Mouse (Mus musculus): ENCODE data around the gene Rbfox2. TPM values are rescaled to one million over a fixed set of nuclear protein-coding genes. Genes with fewer than 3 reads are reported as not detected.

Gene Rbfox2
- polyA plus RNA-seq, 1 experiment from 2014 or later: 97.4 TPM

DNA sequence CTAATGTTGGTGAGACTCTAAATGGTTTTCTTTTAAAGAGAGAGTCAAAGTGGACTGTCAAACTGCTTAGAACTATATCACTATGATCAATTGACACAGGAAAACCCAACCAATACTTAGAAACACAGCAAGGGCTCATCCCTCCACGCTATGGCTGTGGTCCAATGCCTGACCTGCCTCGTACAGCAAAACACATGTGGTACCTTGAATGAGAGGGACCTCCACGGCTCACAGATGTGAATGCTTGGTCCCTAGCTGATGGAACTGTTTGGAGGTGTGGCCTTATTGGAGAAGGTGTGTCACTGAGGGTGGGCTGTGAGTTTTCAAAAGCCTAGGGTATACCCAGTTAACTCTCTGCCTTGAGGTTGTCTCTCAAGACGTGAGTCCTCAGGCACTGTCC is 159.9 kb downstream of the Rbfox2 start:
- Histone ChIP-seq H3K4me3 (ENCODE audit: low read depth, low read length) (no peak overlapping the region), H3K27me3 (replicated peaks; ENCODE audit: control insufficient read depth, insufficient read depth, low read length) (no peaks in the 10 kb centered on the region), H3K9me3 (ENCODE audit: control insufficient read depth, low read length) (no peaks in the 10 kb centered on the region), H3K27ac (replicated peaks; ENCODE audit: low read depth, low read length) (no peak overlapping the region), H3K36me3 (ENCODE audit: control insufficient read depth, insufficient read depth, low read length) (peaks cover 9% of the 10 kb centered on the region; the same call in 1 of the 2 replicates), H3K4me2 (ENCODE audit: low read depth, low read length) (no peak overlapping the region), H3K9ac (ENCODE audit: low read depth, low read length) (no peak overlapping the region), H3K4me1 (ENCODE audit: control insufficient read depth, insufficient read depth, low read length) (peaks cover 32% of the 10 kb centered on the region)
- DNase-seq (ENCODE audit: low spot score) (no peak), ATAC-seq (ENCODE audit: low read depth) (no peak)
- 65% methylated on average over 4 of the region's 4 CpGs for WGBS

DNA sequence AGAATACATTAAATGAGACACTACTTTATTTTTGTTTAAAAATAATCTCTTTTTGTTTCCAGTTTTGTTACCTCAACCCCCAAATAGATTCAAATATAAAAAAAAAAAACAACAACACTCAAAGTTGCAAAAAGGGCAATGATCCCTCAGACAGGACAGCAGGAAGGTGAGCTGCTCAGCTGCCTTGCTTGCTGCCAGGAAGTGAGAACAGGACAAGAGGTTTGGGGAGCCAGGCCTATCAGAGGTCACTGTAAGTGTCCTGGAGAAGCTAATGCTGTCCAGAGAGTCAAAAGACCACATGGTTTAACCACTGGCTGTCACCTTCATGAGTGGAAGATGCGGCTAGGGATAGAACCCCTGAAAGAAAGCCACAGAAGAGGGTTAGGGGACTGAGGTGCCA is 161.8 kb downstream of the Rbfox2 start:
- ATAC-seq (ENCODE audit: low read depth) (no peak), DNase-seq (ENCODE audit: low spot score) (no peak)
- 89% methylated on average over 1 of the region's 1 CpGs for WGBS
- Histone ChIP-seq H3K27ac (replicated peaks; ENCODE audit: low read depth, low read length) (no peak overlapping the region), H3K4me3 (ENCODE audit: low read depth, low read length) (no peak overlapping the region), H3K4me1 (ENCODE audit: control insufficient read depth, insufficient read depth, low read length) (peaks cover 13% of the 10 kb centered on the region), H3K4me2 (ENCODE audit: low read depth, low read length) (no peak overlapping the region), H3K27me3 (replicated peaks; ENCODE audit: control insufficient read depth, insufficient read depth, low read length) (no peaks in the 10 kb centered on the region), H3K9ac (ENCODE audit: low read depth, low read length) (no peak overlapping the region), H3K36me3 (ENCODE audit: control insufficient read depth, insufficient read depth, low read length) (peaks cover 24% of the 10 kb centered on the region; the same call in 1 of the 2 replicates), H3K9me3 (ENCODE audit: control insufficient read depth, low read length) (no peaks in the 10 kb centered on the region)

DNA sequence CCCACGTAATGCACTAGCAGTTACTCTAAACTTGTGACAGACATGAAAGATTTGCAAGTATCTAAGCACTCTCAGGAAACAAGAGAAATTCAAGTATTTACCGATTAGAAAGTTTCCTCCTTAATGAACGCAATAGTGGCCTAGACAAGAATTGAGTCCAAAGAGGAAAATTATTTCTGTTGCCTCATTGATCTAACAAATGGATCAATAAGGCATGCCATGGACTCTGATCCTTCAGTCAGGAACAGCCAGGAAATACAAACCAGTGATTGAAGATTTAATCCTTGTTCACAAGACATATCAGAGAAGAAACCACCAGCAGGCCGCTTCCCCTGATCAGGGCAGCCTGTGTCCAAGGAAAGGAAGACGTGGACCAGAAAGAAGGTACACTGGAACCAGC is 164.0 kb downstream of the Rbfox2 start:
- DNase-seq (ENCODE audit: low spot score) (no peak), ATAC-seq (ENCODE audit: low read depth) (no peak)
- no peaks in the 10 kb centered on the region; the same call in 1 of the 2 replicates for H3K4me1 ChIP-seq (ENCODE audit: control insufficient read depth, insufficient read depth, low read length)
- no peak overlapping the region for H3K4me2 ChIP-seq (ENCODE audit: low read depth, low read length)
- WGBS: 90% methylated on average over 5 of the region's 5 CpGs
- H3K27me3 ChIP-seq (replicated peaks; ENCODE audit: control insufficient read depth, insufficient read depth, low read length): no peaks in the 10 kb centered on the region
- H3K27ac ChIP-seq (replicated peaks; ENCODE audit: low read depth, low read length): no peak overlapping the region
- H3K9ac ChIP-seq (ENCODE audit: low read depth, low read length): no peak overlapping the region
- no peaks in the 10 kb centered on the region for H3K9me3 ChIP-seq (ENCODE audit: control insufficient read depth, low read length)
- H3K36me3 ChIP-seq (ENCODE audit: control insufficient read depth, insufficient read depth, low read length): peaks cover 19% of the 10 kb centered on the region; the same call in 1 of the 2 replicates
- H3K4me3 ChIP-seq (ENCODE audit: low read depth, low read length): no peak overlapping the region

DNA sequence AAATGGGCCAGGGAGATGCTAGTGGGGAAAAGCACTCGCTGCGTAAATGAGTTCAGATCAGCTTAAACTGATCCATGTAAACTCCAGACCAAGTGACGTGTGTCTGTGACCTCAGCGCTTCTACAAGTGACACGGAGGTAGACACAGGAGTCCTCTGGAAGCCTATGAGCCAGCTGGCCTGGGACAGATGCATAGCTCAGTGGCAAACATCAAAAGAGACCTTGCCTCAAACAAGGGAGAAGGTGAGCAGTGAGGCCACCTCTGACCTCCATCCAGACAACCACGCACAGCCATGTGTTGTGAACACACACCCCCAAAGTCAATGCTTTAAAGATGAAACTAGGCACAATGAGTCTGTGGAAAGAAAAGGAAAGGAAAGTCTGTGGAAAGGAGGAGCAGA is 164.5 kb downstream of the Rbfox2 start:
- Histone ChIP-seq H3K4me3 (ENCODE audit: low read depth, low read length) (no peak overlapping the region), H3K27me3 (replicated peaks; ENCODE audit: control insufficient read depth, insufficient read depth, low read length) (no peaks in the 10 kb centered on the region), H3K27ac (replicated peaks; ENCODE audit: low read depth, low read length) (no peak overlapping the region), H3K9ac (ENCODE audit: low read depth, low read length) (no peak overlapping the region), H3K4me2 (ENCODE audit: low read depth, low read length) (no peak overlapping the region), H3K9me3 (ENCODE audit: control insufficient read depth, low read length) (no peaks in the 10 kb centered on the region), H3K36me3 (ENCODE audit: control insufficient read depth, insufficient read depth, low read length) (peaks cover 19% of the 10 kb centered on the region; the same call in 1 of the 2 replicates), H3K4me1 (ENCODE audit: control insufficient read depth, insufficient read depth, low read length) (no peaks in the 10 kb centered on the region; the same call in 1 of the 2 replicates)
- WGBS: 71% methylated on average over 6 of the region's 6 CpGs
- ATAC-seq (ENCODE audit: low read depth): no peak
- no peak for DNase-seq (ENCODE audit: low spot score)

DNA sequence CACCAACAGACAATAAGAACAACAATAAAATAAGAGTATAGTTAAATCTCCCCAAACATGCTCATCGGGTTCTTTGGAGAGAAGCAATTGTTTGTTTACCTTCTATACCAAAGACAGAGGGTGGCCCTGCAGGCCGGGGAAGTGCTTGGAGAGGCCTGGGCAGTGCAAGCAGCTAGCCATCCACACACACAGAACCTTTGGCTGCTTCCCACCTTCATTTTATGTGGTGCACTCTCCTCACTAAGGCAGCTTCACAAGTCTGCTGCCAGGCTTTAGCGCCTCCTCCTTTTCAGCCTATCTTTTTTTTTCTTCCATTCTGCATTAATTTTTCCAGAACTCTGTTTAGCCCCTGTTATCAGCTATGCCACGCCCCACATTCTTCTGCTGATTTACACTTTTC is 165.1 kb downstream of the Rbfox2 start:
- Histone ChIP-seq H3K4me3 (ENCODE audit: low read depth, low read length) (no peak overlapping the region), H3K27ac (replicated peaks; ENCODE audit: low read depth, low read length) (no peak overlapping the region), H3K4me1 (ENCODE audit: control insufficient read depth, insufficient read depth, low read length) (no peaks in the 10 kb centered on the region; the same call in 1 of the 2 replicates), H3K36me3 (ENCODE audit: control insufficient read depth, insufficient read depth, low read length) (peaks cover 19% of the 10 kb centered on the region; the same call in 1 of the 2 replicates), H3K4me2 (ENCODE audit: low read depth, low read length) (no peak overlapping the region), H3K9me3 (ENCODE audit: control insufficient read depth, low read length) (no peaks in the 10 kb centered on the region), H3K27me3 (replicated peaks; ENCODE audit: control insufficient read depth, insufficient read depth, low read length) (no peaks in the 10 kb centered on the region), H3K9ac (ENCODE audit: low read depth, low read length) (no peak overlapping the region)
- ATAC-seq (ENCODE audit: low read depth) (no peak), DNase-seq (ENCODE audit: low spot score) (no peak)
- WGBS: 71% methylated on average over 4 of the region's 4 CpGs

DNA sequence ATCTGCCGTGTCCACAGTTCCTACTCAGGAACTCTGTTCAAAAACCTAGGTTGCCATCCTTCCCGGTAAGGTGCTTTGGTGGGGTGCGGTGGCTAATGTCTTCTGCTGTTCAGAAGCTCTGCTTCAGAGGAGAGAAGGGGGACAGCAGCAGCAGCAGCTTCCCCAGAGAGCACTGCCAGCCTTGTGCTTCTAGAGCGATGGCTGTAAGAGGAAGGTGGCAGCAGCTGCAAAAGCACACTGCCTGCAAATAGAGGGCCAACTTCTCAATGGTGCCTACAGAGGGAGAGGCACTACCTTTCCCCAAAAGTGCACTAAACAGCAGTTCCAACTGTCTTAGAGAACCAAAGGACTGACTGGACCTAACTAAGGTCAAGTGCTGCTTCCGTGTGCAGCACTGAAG is 168.5 kb downstream of the Rbfox2 start:
- ATAC-seq (ENCODE audit: low read depth) (no peak), DNase-seq (ENCODE audit: low spot score) (no peak)
- 74% methylated on average over 5 of the region's 5 CpGs for WGBS
- H3K4me1 ChIP-seq (ENCODE audit: control insufficient read depth, insufficient read depth, low read length): no peaks in the 10 kb centered on the region
- no peak overlapping the region for H3K27ac ChIP-seq (replicated peaks; ENCODE audit: low read depth, low read length)
- no peak overlapping the region for H3K4me3 ChIP-seq (ENCODE audit: low read depth, low read length)
- H3K36me3 ChIP-seq (ENCODE audit: control insufficient read depth, insufficient read depth, low read length): peaks cover 38% of the 10 kb centered on the region
- no peak overlapping the region for H3K4me2 ChIP-seq (ENCODE audit: low read depth, low read length)
- H3K9ac ChIP-seq (ENCODE audit: low read depth, low read length): no peak overlapping the region
- H3K9me3 ChIP-seq (ENCODE audit: control insufficient read depth, low read length): peaks cover 14% of the 10 kb centered on the region; the same call in 1 of the 2 replicates
- no peaks in the 10 kb centered on the region for H3K27me3 ChIP-seq (replicated peaks; ENCODE audit: control insufficient read depth, insufficient read depth, low read length)

DNA sequence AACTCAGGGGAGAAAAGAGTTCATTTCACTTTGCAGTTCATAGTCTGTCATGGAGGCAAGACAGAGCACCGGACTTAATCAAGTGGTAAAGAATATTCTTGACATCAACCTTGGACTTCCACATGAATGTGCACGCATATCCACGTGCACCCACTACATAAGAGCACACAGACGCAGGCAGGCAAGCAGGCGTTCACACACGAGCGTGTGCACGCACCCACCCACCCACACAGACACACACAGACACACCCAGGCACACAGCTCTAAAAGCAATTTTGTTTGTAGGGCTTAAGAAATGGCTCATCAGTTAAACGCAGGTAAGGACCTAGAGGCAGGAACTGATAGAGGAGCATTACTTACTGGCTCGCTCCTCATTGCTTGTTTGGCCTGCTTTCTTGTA is 172.3 kb downstream of the Rbfox2 start:
- peaks cover 54% of the 10 kb centered on the region for H3K36me3 ChIP-seq (ENCODE audit: control insufficient read depth, insufficient read depth, low read length)
- no peak for ATAC-seq (ENCODE audit: low read depth)
- WGBS: 99% methylated on average over 10 of the region's 10 CpGs

DNA sequence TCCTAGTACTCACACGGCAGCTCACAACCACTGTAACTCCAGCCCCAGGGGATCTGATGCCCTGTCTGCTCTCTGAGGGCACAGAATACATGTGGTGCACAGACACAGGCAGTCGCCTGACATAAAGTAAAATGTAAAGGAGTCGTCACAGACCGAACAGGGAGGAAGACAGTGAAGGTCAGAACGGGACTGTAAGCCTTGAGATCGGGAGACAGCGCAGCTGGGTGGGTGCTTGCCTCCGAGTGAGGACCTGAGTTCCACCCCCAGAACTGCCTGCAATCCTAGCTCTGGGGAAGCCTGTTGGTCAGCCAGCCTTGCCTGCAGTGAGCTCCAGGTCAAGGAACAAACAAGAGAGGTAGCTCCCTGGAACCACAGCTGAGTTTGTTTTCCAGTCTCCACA is 177.7 kb downstream of the Rbfox2 start:
- DNase-seq (ENCODE audit: low spot score): no peak
- no peak for ATAC-seq (ENCODE audit: low read depth)
- H3K4me1 ChIP-seq (ENCODE audit: control insufficient read depth, insufficient read depth, low read length): no peaks in the 10 kb centered on the region

More for the DNA sequence above, 172.3 kb downstream of the Rbfox2 start:
- no peak overlapping the region for H3K9ac ChIP-seq (ENCODE audit: low read depth, low read length)
- H3K4me3 ChIP-seq (ENCODE audit: low read depth, low read length): no peak overlapping the region
- no peak overlapping the region for H3K4me2 ChIP-seq (ENCODE audit: low read depth, low read length)
- H3K27ac ChIP-seq (replicated peaks; ENCODE audit: low read depth, low read length): no peak overlapping the region
- DNase-seq (ENCODE audit: low spot score): no peak
- H3K27me3 ChIP-seq (replicated peaks; ENCODE audit: control insufficient read depth, insufficient read depth, low read length): no peaks in the 10 kb centered on the region
- peaks cover 14% of the 10 kb centered on the region; the same call in 1 of the 2 replicates for H3K9me3 ChIP-seq (ENCODE audit: control insufficient read depth, low read length)
- H3K4me1 ChIP-seq (ENCODE audit: control insufficient read depth, insufficient read depth, low read length): no peaks in the 10 kb centered on the region

DNA sequence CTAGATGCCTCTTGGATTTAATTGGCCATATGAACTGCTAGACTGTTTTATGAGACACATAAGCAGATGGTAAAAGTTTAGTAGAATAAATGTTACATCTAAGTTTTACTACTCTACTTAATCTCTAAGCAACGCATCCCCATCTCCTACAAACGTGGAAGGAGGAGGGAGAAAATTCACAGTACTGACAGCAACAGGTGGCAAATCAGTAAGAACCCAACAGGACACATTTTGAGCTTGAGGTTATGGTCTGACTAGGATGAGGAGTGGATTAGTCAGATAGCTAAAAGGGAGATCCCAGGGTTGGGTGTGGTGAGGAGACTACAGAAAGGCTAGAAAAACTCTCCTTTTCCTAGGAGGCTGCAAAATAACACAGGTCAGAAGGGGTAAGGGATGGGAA is 179.1 kb downstream of the Rbfox2 start:
- WGBS: 78% methylated on average over 2 of the region's 2 CpGs

More for the DNA sequence above, 177.7 kb downstream of the Rbfox2 start:
- Histone ChIP-seq H3K36me3 (ENCODE audit: control insufficient read depth, insufficient read depth, low read length) (peaks cover 58% of the 10 kb centered on the region), H3K4me3 (ENCODE audit: low read depth, low read length) (no peak overlapping the region), H3K4me2 (ENCODE audit: low read depth, low read length) (no peak overlapping the region), H3K9ac (ENCODE audit: low read depth, low read length) (no peak overlapping the region), H3K9me3 (ENCODE audit: control insufficient read depth, low read length) (no peaks in the 10 kb centered on the region; the same call in 1 of the 2 replicates), H3K27ac (replicated peaks; ENCODE audit: low read depth, low read length) (no peak overlapping the region), H3K27me3 (replicated peaks; ENCODE audit: control insufficient read depth, insufficient read depth, low read length) (no peaks in the 10 kb centered on the region)
- 73% methylated on average over 8 of the region's 8 CpGs for WGBS

More for the DNA sequence above, 179.1 kb downstream of the Rbfox2 start:
- no peaks in the 10 kb centered on the region for H3K9me3 ChIP-seq (ENCODE audit: control insufficient read depth, low read length)
- ATAC-seq (ENCODE audit: low read depth) (no peak), DNase-seq (ENCODE audit: low spot score) (no peak)
- no peaks in the 10 kb centered on the region for H3K27me3 ChIP-seq (replicated peaks; ENCODE audit: control insufficient read depth, insufficient read depth, low read length)
- no peaks in the 10 kb centered on the region for H3K4me1 ChIP-seq (ENCODE audit: control insufficient read depth, insufficient read depth, low read length)
- peaks cover 57% of the 10 kb centered on the region for H3K36me3 ChIP-seq (ENCODE audit: control insufficient read depth, insufficient read depth, low read length)
- H3K4me2 ChIP-seq (ENCODE audit: low read depth, low read length): no peak overlapping the region
- H3K4me3 ChIP-seq (ENCODE audit: low read depth, low read length): no peak overlapping the region
- H3K9ac ChIP-seq (ENCODE audit: low read depth, low read length): no peak overlapping the region
- H3K27ac ChIP-seq (replicated peaks; ENCODE audit: low read depth, low read length): no peak overlapping the region

Data from embryonic facial prominence, embryonic 14.5 days (tissue).